ENCODE assay signal across 8 mouse cellular contexts in genomic region chr13:94451229-94451628, GRCm38 (mm10).
DNase-seq lines count a peak whose midpoint lies in the region; ATAC-seq and TF ChIP-seq lines count a peak whose summit lies in the region.

No protein-coding gene starts in this region.

- no peak for TF ChIP-seq POLR2A in MEL (IDR thresholded peaks at IDR 0.05; ENCODE audit: control insufficient read depth in 1 of 2, insufficient read depth in 1 of 2, low read depth in 1 of 2, low read length in 2 of 2, poor library complexity in 1 of 2)
- no peak for TF ChIP-seq POLR2A in liver, adult 2 months (IDR thresholded peaks at IDR 0.05; ENCODE audit: extremely low read depth, insufficient read depth, low read length)

- no peak overlapping the region for H3K27ac ChIP-seq in MEL (ENCODE audit: control insufficient read depth, low read depth, low read length)
- no peak overlapping the region for H3K27ac ChIP-seq in embryonic facial prominence, embryonic 11.5 days (replicated peaks; ENCODE audit: low read depth, low read length)
- no peak overlapping the region for H3K27ac ChIP-seq in hindbrain, embryonic 14.5 days
- H3K27ac ChIP-seq in liver, adult 2 months (replicated peaks; ENCODE audit: insufficient read depth, low read depth, low read length), result no peak overlapping the region
- no peak overlapping the region for H3K27ac ChIP-seq in neural tube, embryonic 14.5 days (ENCODE audit: low read depth, low read length)

- TF ChIP-seq EP300 in MEL (IDR thresholded peaks at IDR 0.05; ENCODE audit: low read depth in 1 of 2, low read length in 2 of 2), result no peak

- intact Hi-C loops in heart, postnatal 10 days (cut with DNase I), result no loop called here
- intact Hi-C loops in heart, postnatal 25 days (cut with DNase I), result loop anchor here (5.0 kb wide), 1 partner anchor 491 kb away; no protein-coding TSS in a partner anchor

- H3K9me3 ChIP-seq in MEL (replicated peaks; ENCODE audit: insufficient read depth, low read length), result no peaks in the 10 kb centered on the region
- H3K9me3 ChIP-seq in embryonic facial prominence, embryonic 11.5 days (replicated peaks; ENCODE audit: control insufficient read depth, low read length), result no peaks in the 10 kb centered on the region
- H3K9me3 ChIP-seq in hindbrain, embryonic 14.5 days (ENCODE audit: control insufficient read depth, low read length), result no peaks in the 10 kb centered on the region
- H3K9me3 ChIP-seq in neural tube, embryonic 14.5 days (ENCODE audit: control insufficient read depth, low read length), result no peaks in the 10 kb centered on the region

- peak; percentile 53 to 72 for DNase-seq in heart, postnatal 10 days
- no peak for DNase-seq in heart, postnatal 25 days (ENCODE audit: low spot score)
- DNase-seq in MEL (ENCODE audit: low read depth, low spot score), result peak; percentile 57
- DNase-seq in embryonic facial prominence, embryonic 11.5 days (ENCODE audit: low spot score), result peak; percentile 66
- DNase-seq in hindbrain, embryonic 14.5 days (ENCODE audit: low spot score), result peak; percentile 80
- no peak for DNase-seq in liver, adult 2 months (ENCODE audit: extremely low read depth, low read depth, low spot score)

- TF ChIP-seq CTCF in MEL (IDR thresholded peaks at IDR 0.05 in 2 of 3, conservative IDR thresholded peaks at IDR 0.05 in 1 of 3; ENCODE audit: control insufficient read depth in 1 of 3, insufficient read depth in 1 of 3, low read depth in 2 of 3, low read length in 3 of 3, poor library complexity in 1 of 3, severe bottlenecking in 1 of 3), result peak; percentile 54 to 69 (median 67)
- peak; percentile 65 for TF ChIP-seq CTCF in liver, adult 2 months (IDR thresholded peaks at IDR 0.05; ENCODE audit: low read depth, low read length)

- H3K79me2 ChIP-seq in MEL (ENCODE audit: control insufficient read depth, insufficient read depth, low read length, poor library complexity), result no peaks in the 10 kb centered on the region
- no peaks in the 10 kb centered on the region for H3K79me2 ChIP-seq in liver, adult 2 months (ENCODE audit: control insufficient read depth, insufficient read depth, low read length)

- no peak overlapping the region for H3K9ac ChIP-seq in MEL (ENCODE audit: control insufficient read depth, low read depth, low read length, poor library complexity, severe bottlenecking)
- no peak overlapping the region for H3K9ac ChIP-seq in embryonic facial prominence, embryonic 11.5 days (replicated peaks; ENCODE audit: low read length)
- H3K9ac ChIP-seq in hindbrain, embryonic 14.5 days, result no peak overlapping the region
- no peak overlapping the region for H3K9ac ChIP-seq in liver, adult 2 months (ENCODE audit: low read depth, low read length)
- no peak overlapping the region for H3K9ac ChIP-seq in neural tube, embryonic 14.5 days (replicated peaks; ENCODE audit: low read depth, low read length)

- H3K4me2 ChIP-seq in embryonic facial prominence, embryonic 11.5 days (ENCODE audit: low read depth, low read length), result no peak overlapping the region
- no peak overlapping the region for H3K4me2 ChIP-seq in hindbrain, embryonic 14.5 days (replicated peaks)
- no peak overlapping the region for H3K4me2 ChIP-seq in neural tube, embryonic 14.5 days (ENCODE audit: low read depth, low read length)

- 50% methylated on average over 6 of the region's 6 CpGs for WGBS in embryonic facial prominence, embryonic 11.5 days
- WGBS in hindbrain, embryonic 14.5 days, result 60% methylated on average over 6 of the region's 6 CpGs
- WGBS in liver, adult 2 months, result 79% methylated on average over 6 of the region's 6 CpGs
- 56% methylated on average over 6 of the region's 6 CpGs for WGBS in neural tube, embryonic 14.5 days

- no peak overlapping the region for H3K4me3 ChIP-seq in MEL (ENCODE audit: control insufficient read depth in 1 of 2, insufficient read depth in 1 of 2, low read depth in 2 of 2, low read length in 2 of 2)
- H3K4me3 ChIP-seq in embryonic facial prominence, embryonic 11.5 days (ENCODE audit: low read depth, low read length), result no peak overlapping the region
- no peak overlapping the region for H3K4me3 ChIP-seq in hindbrain, embryonic 14.5 days (replicated peaks; ENCODE audit: low read length)
- no peak overlapping the region for H3K4me3 ChIP-seq in liver, adult 2 months (ENCODE audit: insufficient read depth, low read depth, low read length)
- H3K4me3 ChIP-seq in neural tube, embryonic 14.5 days (ENCODE audit: low read depth, low read length), result no peak overlapping the region

- peaks cover 0 to 6% of the 10 kb centered on the region in 2 experiments; a peak in 2 of 4 replicates for H3K36me3 ChIP-seq in MEL (ENCODE audit: control insufficient read depth in 1 of 2, insufficient read depth in 2 of 2, low read length in 2 of 2)
- no peaks in the 10 kb centered on the region; the same call in 1 of the 2 replicates for H3K36me3 ChIP-seq in embryonic facial prominence, embryonic 11.5 days (replicated peaks; ENCODE audit: control insufficient read depth, insufficient read depth, low read depth, low read length)
- H3K36me3 ChIP-seq in hindbrain, embryonic 14.5 days (replicated peaks; ENCODE audit: control insufficient read depth, insufficient read depth), result peaks cover 10% of the 10 kb centered on the region; the same call in 1 of the 2 replicates
- H3K36me3 ChIP-seq in liver, adult 2 months (ENCODE audit: control insufficient read depth, insufficient read depth, low read length), result peaks cover 23% of the 10 kb centered on the region
- H3K36me3 ChIP-seq in neural tube, embryonic 14.5 days (ENCODE audit: control insufficient read depth, insufficient read depth, low read length), result no peaks in the 10 kb centered on the region

- no peak for ATAC-seq in embryonic facial prominence, embryonic 11.5 days (replicated peaks; ENCODE audit: insufficient number of reproducible peaks, low FRiP score, low TSS enrichment, low read depth)
- ATAC-seq in hindbrain, embryonic 14.5 days (ENCODE audit: low FRiP score), result peak; percentile 64; the same call in 1 of the 2 replicates
- peak; percentile 83; the same call in 1 of the 2 replicates for ATAC-seq in neural tube, embryonic 14.5 days (ENCODE audit: low read depth)
- ATAC-seq in activated CD4-positive, CD25-positive, alpha-beta regulatory T cell, adult 4 months, result no peak

- peak; percentile 68 for TF ChIP-seq RAD21 in MEL (IDR thresholded peaks at IDR 0.05; ENCODE audit: low read depth, low read length)

- H3K4me1 ChIP-seq in MEL (ENCODE audit: control insufficient read depth in 1 of 2, insufficient read depth in 2 of 2, low read length in 2 of 2), result no peaks in the 10 kb centered on the region
- no peaks in the 10 kb centered on the region for H3K4me1 ChIP-seq in embryonic facial prominence, embryonic 11.5 days (ENCODE audit: control insufficient read depth, insufficient read depth, low read length)
- no peaks in the 10 kb centered on the region for H3K4me1 ChIP-seq in hindbrain, embryonic 14.5 days (replicated peaks; ENCODE audit: control insufficient read depth, insufficient read depth, low read length)
- H3K4me1 ChIP-seq in liver, adult 2 months (ENCODE audit: control insufficient read depth, insufficient read depth, low read length), result no peaks in the 10 kb centered on the region
- H3K4me1 ChIP-seq in neural tube, embryonic 14.5 days (ENCODE audit: control insufficient read depth, insufficient read depth, low read length), result no peaks in the 10 kb centered on the region

- H3K27me3 ChIP-seq in MEL (ENCODE audit: control insufficient read depth in 1 of 2, insufficient read depth in 2 of 2, low read length in 2 of 2), result no peaks in the 10 kb centered on the region
- no peaks in the 10 kb centered on the region for H3K27me3 ChIP-seq in embryonic facial prominence, embryonic 11.5 days (ENCODE audit: control insufficient read depth, insufficient read depth, low read length)
- no peaks in the 10 kb centered on the region for H3K27me3 ChIP-seq in hindbrain, embryonic 14.5 days (ENCODE audit: control insufficient read depth, insufficient read depth, low read length)
- no peaks in the 10 kb centered on the region for H3K27me3 ChIP-seq in liver, adult 2 months (ENCODE audit: control insufficient read depth, insufficient read depth, low read length)
- H3K27me3 ChIP-seq in neural tube, embryonic 14.5 days (ENCODE audit: control insufficient read depth, insufficient read depth, low read length), result no peaks in the 10 kb centered on the region

TF ChIP-seq in MEL, 35 proteins besides CTCF, POLR2A, EP300 and RAD21:
- no peak for TF ChIP-seq USF1 (IDR thresholded peaks at IDR 0.05; ENCODE audit: low read depth, low read length)
- TF ChIP-seq ZC3H11A (IDR thresholded peaks at IDR 0.05; ENCODE audit: low read depth, low read length), result peak; percentile 47; the same call in 1 of the 2 replicates
- no peak for TF ChIP-seq UBTF (IDR thresholded peaks at IDR 0.05; ENCODE audit: borderline replicate concordance, insufficient read depth, low read depth, low read length)
- peak; percentile 62 for TF ChIP-seq SMC3 (IDR thresholded peaks at IDR 0.05; ENCODE audit: low read depth, low read length)

Comparison
In these comparisons a context has a peak if more than half of its experiments do, and no peak if none do; other contexts are left out.
1. DNase-seq: peak in heart, postnatal 10 days (2 of 2), MEL (single experiment), embryonic facial prominence, embryonic 11.5 days (single experiment) and hindbrain, embryonic 14.5 days (single experiment); none in heart, postnatal 25 days (single experiment) and liver, adult 2 months (single experiment).
2. ATAC-seq: peak in hindbrain, embryonic 14.5 days (single experiment) and neural tube, embryonic 14.5 days (single experiment); none in embryonic facial prominence, embryonic 11.5 days (single experiment) and activated CD4-positive, CD25-positive, alpha-beta regulatory T cell, adult 4 months (single experiment).